Mouse (Mus musculus) hindbrain, embryonic 15.5 days (tissue): ENCODE measurements around the gene Zfp593. TPM values are rescaled to one million over a fixed set of nuclear protein-coding genes. Genes with fewer than 3 reads are reported as not detected.
"Not testable (repeated sequence)": the region's sequence is repeated elsewhere in the genome, so short reads cannot be mapped to it uniquely, and the experiment has no call there.

Source experiments
- ATAC-seq: fragments of 200-750 bp; cut with Nextera tagmentation; 2 replicates; pipeline ENCODE4 v1.8.0; 2017; ENCODE audit warnings: low read depth, moderate number of reproducible peaks, moderate TSS enrichment; ENCODE audit not compliant: low FRiP score
- H3K27ac ChIP-seq: fragments of 300-500 bp; sonication (generic); replicated peaks from 2 replicates; pipeline ENCODE4 v1.5.1; 2015; ENCODE audit warnings: mild to moderate bottlenecking, inconsistent platforms
- H3K27me3 ChIP-seq: fragments of 300-500 bp; sonication (generic); 2 replicates; pipeline ENCODE4 v1.6.1; 2015; ENCODE audit warnings: control low read depth, inconsistent platforms
- H3K36me3 ChIP-seq: fragments of 300-500 bp; sonication (generic); 2 replicates; pipeline ENCODE4 v1.6.1; 2015; ENCODE audit warnings: control low read depth, inconsistent platforms
- H3K4me1 ChIP-seq: fragments of 300-500 bp; sonication (generic); replicated peaks from 2 replicates; pipeline ENCODE4 v1.6.1; 2015; ENCODE audit warnings: control low read depth, inconsistent platforms
- H3K4me2 ChIP-seq: fragments of 300-500 bp; sonication (generic); 2 replicates; pipeline ENCODE4 v1.6.1; 2015; ENCODE audit warnings: moderate library complexity, mild to moderate bottlenecking, inconsistent platforms
- H3K4me3 ChIP-seq: fragments of 300-500 bp; sonication (generic); 2 replicates; pipeline ENCODE4 v1.5.1; 2015; ENCODE audit warnings: mild to moderate bottlenecking, inconsistent platforms
- H3K9ac ChIP-seq: fragments of 300-500 bp; sonication (generic); 2 replicates; pipeline ENCODE4 v1.6.1; 2015; ENCODE audit warnings: inconsistent platforms
- H3K9me3 ChIP-seq: fragments of 300-500 bp; sonication (generic); 2 replicates; pipeline ENCODE4 v1.6.1; 2016; ENCODE audit warnings: control low read depth, inconsistent platforms
- WGBS: fragments of 180-500 bp; shearing (Covaris S2); methylation state at CpG from one replicate; pipeline ENCODE4 v1.1.7; 2015; 5-methylcytosine and 5-hydroxymethylcytosine counted together
- polyA plus RNA-seq: library from polyadenylated mRNA; unstranded; fragments of >200 nt; fragmentation: Nextera tagmentation; extraction: Ambion mirVana; gene quantifications from 2 replicates; pipeline ENCODE4 v1.2.1, GENCODE M21; 2015

Zfp593 gene
- polyA plus RNA-seq, 1 experiment from 2014 or later = 13.3 TPM

DNA sequence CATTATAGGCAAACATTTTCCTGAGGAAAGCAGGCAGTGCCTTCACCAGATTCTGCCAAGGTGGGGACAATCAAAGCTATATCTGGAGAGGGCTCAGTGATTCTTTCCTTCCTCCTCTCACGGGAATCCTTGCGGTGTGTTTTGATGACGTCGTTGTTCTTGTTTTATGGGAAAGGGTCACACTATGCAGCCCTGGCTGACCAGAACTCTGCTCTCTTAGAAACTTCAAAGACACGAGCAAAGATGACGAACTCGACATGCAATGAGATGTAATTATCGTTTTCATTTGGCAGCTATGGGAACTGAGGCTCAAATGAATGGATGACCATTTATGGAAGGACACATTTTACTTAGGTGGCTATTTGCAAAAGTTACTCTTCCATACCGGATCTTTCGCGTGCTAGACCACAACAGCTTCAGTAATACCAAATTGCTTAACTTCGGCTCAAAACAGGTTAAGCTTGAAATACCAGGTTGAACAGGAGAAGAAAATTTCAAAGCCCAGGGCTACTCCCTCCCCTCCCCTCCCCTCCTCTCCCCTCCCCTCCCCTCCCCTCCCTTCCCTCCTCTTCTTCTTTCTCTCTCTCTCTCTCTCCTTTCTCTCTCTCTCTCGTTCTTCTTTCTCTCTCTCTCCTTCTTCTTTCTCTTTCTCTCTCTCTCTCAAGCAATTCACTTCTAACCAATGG, 27.5 kb upstream of the Zfp593 start:
- 31% methylated on average over 13 of the region's 13 CpGs for WGBS
- H3K4me3 ChIP-seq = no peak overlapping the region
- peak overlapping the region; percentile 33 for H3K4me2 ChIP-seq
- no peaks in the 10 kb centered on the region for H3K9me3 ChIP-seq
- no peak overlapping the region for H3K9ac ChIP-seq
- no peak overlapping the region for H3K27ac ChIP-seq
- no peaks in the 10 kb centered on the region for H3K27me3 ChIP-seq
- peaks cover 25% of the 10 kb centered on the region for H3K36me3 ChIP-seq
- ATAC-seq = no peak
- no peaks in the 10 kb centered on the region for H3K4me1 ChIP-seq

DNA sequence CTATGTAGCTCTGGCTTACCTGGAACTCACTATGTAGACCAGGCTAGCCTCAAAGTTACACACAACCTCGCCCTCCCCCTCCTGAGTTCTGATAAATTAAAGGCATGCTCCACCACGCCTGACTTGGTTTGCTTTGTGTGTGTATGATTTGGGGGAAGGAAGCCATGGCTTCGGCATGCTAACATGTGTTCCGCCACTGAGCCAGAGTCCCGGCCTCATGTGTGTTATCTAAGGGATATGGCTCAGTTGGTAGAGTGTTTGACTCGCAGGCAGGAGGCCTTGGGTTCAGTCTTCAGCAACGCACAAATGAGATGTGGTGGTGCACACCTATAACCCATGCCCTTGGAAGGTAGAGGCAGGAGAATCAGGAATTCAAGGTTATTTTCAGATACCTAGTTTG, 26.6 kb upstream of the Zfp593 start:
- no peak overlapping the region for H3K4me2 ChIP-seq
- peaks cover 16% of the 10 kb centered on the region for H3K36me3 ChIP-seq
- ATAC-seq = no peak
- H3K4me1 ChIP-seq = no peaks in the 10 kb centered on the region
- no peaks in the 10 kb centered on the region for H3K27me3 ChIP-seq
- WGBS = 86% methylated on average over 7 of the region's 7 CpGs
- H3K9ac ChIP-seq = no peak overlapping the region
- H3K27ac ChIP-seq = no peak overlapping the region
- no peaks in the 10 kb centered on the region for H3K9me3 ChIP-seq
- no peak overlapping the region for H3K4me3 ChIP-seq

GRCm38 (mm10) chr4:134269622-134270021, 24.2 kb upstream of the Zfp593 start:
- not testable (repeated sequence) for ATAC-seq, H3K4me1 ChIP-seq, H3K27ac ChIP-seq, H3K4me2 ChIP-seq, H3K27me3 ChIP-seq, H3K9me3 ChIP-seq, H3K4me3 ChIP-seq, H3K9ac ChIP-seq, H3K36me3 ChIP-seq

DNA sequence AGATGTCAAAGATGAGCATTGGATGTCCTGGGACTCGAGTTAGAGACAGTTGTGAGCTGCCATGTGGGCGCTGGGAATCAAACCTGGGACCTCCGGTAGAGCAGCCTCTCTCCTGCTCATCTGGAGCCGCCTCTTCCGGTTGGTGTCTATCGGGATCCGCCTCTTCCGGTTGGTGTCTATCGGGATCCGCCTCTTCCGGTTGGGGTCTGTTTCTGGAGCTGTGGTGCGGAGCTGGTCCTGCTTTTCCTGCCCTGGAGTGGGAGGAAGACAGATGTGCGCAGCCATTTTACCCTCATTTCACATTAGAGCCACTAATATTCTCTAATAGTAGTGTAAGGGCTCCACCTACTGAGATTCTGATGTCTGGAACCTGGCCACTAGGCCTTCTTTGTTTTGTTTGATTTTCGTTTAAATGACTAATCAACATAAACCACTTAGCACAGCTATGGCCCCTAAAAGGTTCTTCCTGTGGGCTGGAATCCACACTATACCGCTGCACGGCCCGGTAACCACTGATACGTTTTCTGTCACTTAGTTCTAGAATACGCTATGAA, 22.8 kb upstream of the Zfp593 start:
- Histone ChIP-seq H3K9me3 (no peaks in the 10 kb centered on the region), H3K27me3 (no peaks in the 10 kb centered on the region), H3K36me3 (no peaks in the 10 kb centered on the region), H3K4me3 (no peak overlapping the region), H3K9ac (no peak overlapping the region), H3K4me1 (no peaks in the 10 kb centered on the region), H3K4me2 (no peak overlapping the region), H3K27ac (no peak overlapping the region)
- WGBS = 87% methylated on average over 19 of the region's 19 CpGs
- no peak for ATAC-seq

GRCm38 (mm10) chr4:134265860-134266585, 20.6 kb upstream of the Zfp593 start:
- no peak overlapping the region for H3K27ac ChIP-seq
- no peak overlapping the region for H3K9ac ChIP-seq
- H3K4me1 ChIP-seq = no peaks in the 10 kb centered on the region
- H3K4me2 ChIP-seq = no peak overlapping the region
- H3K36me3 ChIP-seq = no peaks in the 10 kb centered on the region
- no peak for ATAC-seq
- no peak overlapping the region for H3K4me3 ChIP-seq
- 67% methylated on average over 9 of the region's 9 CpGs for WGBS
- H3K27me3 ChIP-seq = no peaks in the 10 kb centered on the region
- H3K9me3 ChIP-seq = no peaks in the 10 kb centered on the region

- Histone ChIP-seq H3K36me3 (no peaks in the 10 kb centered on the region), H3K4me1 (no peaks in the 10 kb centered on the region), H3K4me2 (no peak overlapping the region), H3K4me3 (no peak overlapping the region), H3K9ac (no peak overlapping the region), H3K27me3 (no peaks in the 10 kb centered on the region), H3K27ac (no peak overlapping the region), H3K9me3 (no peaks in the 10 kb centered on the region)
- ATAC-seq = no peak
- WGBS = 36% methylated on average over 6 of the region's 6 CpGs
Measured at GRCm38 (mm10) chr4:134263191-134263590, 17.8 kb upstream of the Zfp593 start.

DNA sequence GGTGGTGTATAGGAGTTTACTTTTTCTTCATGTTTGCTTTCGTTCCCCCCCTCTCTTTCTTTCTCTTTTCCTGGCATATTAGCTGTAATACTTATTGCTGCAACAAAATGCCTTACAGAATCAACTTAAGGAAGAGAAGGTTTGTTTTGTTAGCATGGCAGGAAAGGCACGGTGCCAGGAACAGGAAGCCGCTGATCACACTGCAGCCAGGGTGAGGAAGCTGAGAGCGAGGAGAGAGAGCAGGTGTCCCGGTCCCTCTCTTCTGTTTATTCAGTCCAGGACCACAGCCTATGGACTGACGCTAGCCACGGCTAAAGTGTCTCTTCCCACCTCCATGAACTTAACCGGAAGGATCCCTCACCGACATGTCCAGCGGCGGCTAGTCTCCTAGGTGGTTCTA, 13.0 kb upstream of the Zfp593 start:
- Histone ChIP-seq H3K36me3 (no peaks in the 10 kb centered on the region), H3K9me3 (no peaks in the 10 kb centered on the region), H3K9ac (no peak overlapping the region), H3K4me2 (no peak overlapping the region), H3K27ac (no peak overlapping the region), H3K27me3 (peaks cover 23% of the 10 kb centered on the region), H3K4me3 (no peak overlapping the region), H3K4me1 (peaks cover 10% of the 10 kb centered on the region)
- 71% methylated on average over 11 of the region's 11 CpGs for WGBS
- ATAC-seq = no peak

- no peaks in the 10 kb centered on the region for H3K9me3 ChIP-seq
- H3K4me3 ChIP-seq = no peak overlapping the region
- H3K27ac ChIP-seq = no peak overlapping the region
- WGBS = 11% methylated on average over 11 of the region's 11 CpGs
- no peak overlapping the region for H3K4me2 ChIP-seq
- ATAC-seq = no peak
- H3K27me3 ChIP-seq = peaks cover 30% of the 10 kb centered on the region
- H3K9ac ChIP-seq = no peak overlapping the region
- H3K36me3 ChIP-seq = no peaks in the 10 kb centered on the region
- H3K4me1 ChIP-seq = peaks cover 15% of the 10 kb centered on the region
Measured at GRCm38 (mm10) chr4:134257198-134258009, 12.0 kb upstream of the Zfp593 start.

DNA sequence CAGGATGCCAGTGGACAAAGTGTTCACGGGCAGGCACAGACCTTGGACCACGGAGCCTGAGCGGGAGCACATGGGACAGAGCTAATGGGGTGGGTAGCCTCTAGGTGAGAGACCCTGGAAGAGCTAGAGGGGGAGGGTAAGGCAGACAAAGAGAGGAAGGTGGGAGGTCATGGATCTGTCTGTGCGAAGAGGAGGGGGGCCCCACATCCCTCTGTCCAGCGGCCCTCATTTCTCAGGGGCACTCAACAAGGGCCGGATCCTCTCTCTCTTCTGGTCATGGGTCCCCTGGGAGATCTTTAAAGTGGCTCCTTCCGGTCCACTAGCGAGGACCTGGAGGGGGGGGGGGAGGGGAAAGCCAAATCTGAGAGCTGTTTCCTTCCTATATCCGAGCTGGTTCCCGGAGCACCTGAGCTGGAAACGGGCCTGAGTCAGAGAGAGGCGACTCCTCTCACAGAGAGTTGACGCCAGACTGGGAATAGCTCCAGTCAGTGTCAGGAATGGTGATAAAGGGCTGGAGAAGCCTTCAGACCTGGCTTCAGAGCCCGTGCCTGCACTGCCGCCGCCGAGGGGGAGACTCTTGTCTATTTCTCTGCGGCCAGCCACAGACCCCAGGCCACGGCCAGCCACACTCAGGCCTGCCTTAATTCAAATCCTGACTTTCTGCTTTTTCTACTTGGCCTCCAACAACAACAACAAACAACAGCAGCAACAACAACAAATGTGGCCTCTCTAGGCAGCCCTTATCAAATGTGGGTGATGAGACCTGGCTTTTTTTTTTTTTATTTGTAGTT, 11.2 kb upstream of the Zfp593 start:
- Histone ChIP-seq H3K9ac (no peak overlapping the region), H3K9me3 (no peaks in the 10 kb centered on the region), H3K27me3 (peaks cover 36% of the 10 kb centered on the region), H3K4me2 (no peak overlapping the region), H3K27ac (peak overlapping the region; percentile 19; the same call in 1 of the 2 replicates), H3K4me3 (no peak overlapping the region), H3K4me1 (peaks cover 23% of the 10 kb centered on the region), H3K36me3 (no peaks in the 10 kb centered on the region)
- ATAC-seq = no peak
- WGBS = 7% methylated on average over 19 of the region's 19 CpGs

GRCm38 (mm10) chr4:134255854-134256253, 10.5 kb upstream of the Zfp593 start:
- ATAC-seq = no peak
- Histone ChIP-seq H3K27me3 (peaks cover 36% of the 10 kb centered on the region), H3K27ac (0 out of 2 replicates have a peak overlapping the region, but pooled peaks have one; percentile 19), H3K9me3 (no peaks in the 10 kb centered on the region), H3K9ac (no peak overlapping the region), H3K4me3 (no peak overlapping the region), H3K4me1 (peaks cover 30% of the 10 kb centered on the region), H3K4me2 (no peak overlapping the region), H3K36me3 (no peaks in the 10 kb centered on the region)
- WGBS = 19% methylated on average over 4 of the region's 4 CpGs

- Histone ChIP-seq H3K9me3 (no peaks in the 10 kb centered on the region), H3K4me3 (no peak overlapping the region), H3K27me3 (peaks cover 36% of the 10 kb centered on the region), H3K36me3 (no peaks in the 10 kb centered on the region), H3K4me1 (peaks cover 40% of the 10 kb centered on the region), H3K4me2 (no peak overlapping the region), H3K27ac (no peak overlapping the region), H3K9ac (no peak overlapping the region)
- ATAC-seq = no peak
- 23% methylated on average over 3 of the region's 3 CpGs for WGBS
Measured at GRCm38 (mm10) chr4:134254835-134255234, 9.4 kb upstream of the Zfp593 start.
